Mouse (Mus musculus) macrophage (primary cell): ENCODE results near the gene Pik3r2. TPM values are rescaled to one million over a fixed set of nuclear protein-coding genes. Genes with fewer than 3 reads are reported as not detected.
"Not testable (repeated sequence)": the region's sequence is repeated elsewhere in the genome, so short reads cannot be mapped to it uniquely, and the experiment has no call there.

Experiments
- H3K27ac ChIP-seq: fragments of 350-480 bp; formaldehyde crosslinking; 2 replicates; pipeline ENCODE4 v1.9.0; 2021
- H3K36me3 ChIP-seq: fragments of 350-480 bp; formaldehyde crosslinking; 2 replicates; pipeline ENCODE4 v1.9.0; 2021; ENCODE audit errors: inconsistent target
- H3K4me3 ChIP-seq: fragments of 350-480 bp; formaldehyde crosslinking; 2 replicates; pipeline ENCODE4 v1.9.0; 2021; ENCODE audit errors: inconsistent target
- H3K79me2 ChIP-seq: fragments of 350-480 bp; formaldehyde crosslinking; 2 replicates; pipeline ENCODE4 v1.9.0; 2021; ENCODE audit errors: inconsistent target
- WGBS: methylation state at CpG from one replicate; pipeline ENCODE4 v1.1.7; 2026; ENCODE audit warnings: inconsistent platforms; ENCODE audit not compliant: missing documents; 5-methylcytosine and 5-hydroxymethylcytosine counted together
- polyA plus RNA-seq: library from polyadenylated mRNA; stranded (reverse); fragments of 250-400 nt; gene quantifications from 3 replicates; pipeline ENCODE4 v1.2.4, GENCODE M21; 2018; ENCODE audit warnings: inconsistent platforms
- total RNA-seq, 78 experiments: library from RNA; depleted of rRNA; stranded (reverse); fragments of 250-400 nt; gene quantifications; 1 replicate in 9 of 78; 2 replicates in 24 of 78; 3 replicates in 43 of 78; 4 replicates in 2 of 78; pipeline ENCODE4 v1.2.4; 2018; ENCODE audit warnings: inconsistent platforms in 56 of 78

Gene Pik3r2
- 10 to 100 TPM in 15 of 26 experiments, 1 to 10 TPM in 11; 2.0 to 45.1 (median 11.1) TPM for total RNA-seq (2018; cell fraction: chromatin; rRNA removed)
- total RNA-seq (2018; cell fraction: cytosol; rRNA removed), result 10 to 100 TPM; 14.9 to 33.2 (median 21.8) TPM
- total RNA-seq (2018; cell fraction: nucleus; rRNA removed), result 10 to 100 TPM in 16 of 26 experiments, 1 to 10 TPM in 10; 2.9 to 36.2 (median 12.5) TPM
- polyA plus RNA-seq, result 23.2 to 26.1 TPM (median 23.3 TPM) in 3 replicates

- Histone ChIP-seq H3K4me3 (peak within 1 kb of the TSS; percentile 65), H3K79me2 (peaks cover 13% of the 10 kb centered on the region; the same call in 1 of the 2 replicates), H3K36me3 (peaks cover 15% of the 10 kb centered on the region; the same call in 1 of the 2 replicates), H3K27ac (peak within 1 kb of the TSS; percentile 92)
- under 1% methylated on average over 72 of the region's 94 CpGs for WGBS
Observed at GRCm38 (mm10) chr8:70776496-70777444, at the start of gene Pik3r2. Pik3r2 (minus strand) TSS chr8:70776713.

- H3K4me3 ChIP-seq, result no peak overlapping the region
- H3K79me2 ChIP-seq, result no peaks in the 10 kb centered on the region
- 86% methylated on average over 8 of the region's 8 CpGs for WGBS
- no peaks in the 10 kb centered on the region for H3K36me3 ChIP-seq
- no peak overlapping the region for H3K27ac ChIP-seq
Observed at GRCm38 (mm10) chr8:70825816-70826215, 49.3 kb upstream of the Pik3r2 start.

- Histone ChIP-seq H3K4me3 (no peak overlapping the region), H3K79me2 (no peaks in the 10 kb centered on the region), H3K27ac (no peak overlapping the region), H3K36me3 (peaks cover 8% of the 10 kb centered on the region; the same call in 1 of the 2 replicates)
- WGBS, result 95% methylated on average over 7 of the region's 7 CpGs
Observed at GRCm38 (mm10) chr8:70823802-70824201, 47.3 kb upstream of the Pik3r2 start.

GRCm38 (mm10) chr8:70822594-70822993 is 46.1 kb upstream of the Pik3r2 start:
- H3K79me2 ChIP-seq, H3K36me3 ChIP-seq, H3K4me3 ChIP-seq, H3K27ac ChIP-seq: not testable (repeated sequence)
- WGBS, result 83% methylated on average over 2 of the region's 3 CpGs

- 64% methylated on average over 11 of the region's 11 CpGs for WGBS
- H3K4me3 ChIP-seq, result no peak overlapping the region
- H3K79me2 ChIP-seq, result no peaks in the 10 kb centered on the region
- peaks cover 8% of the 10 kb centered on the region; the same call in 1 of the 2 replicates for H3K36me3 ChIP-seq
- no peak overlapping the region for H3K27ac ChIP-seq
Observed at GRCm38 (mm10) chr8:70821992-70822391, 45.5 kb upstream of the Pik3r2 start.

GRCm38 (mm10) chr8:70821399-70821962 is 45.0 kb upstream of the Pik3r2 start:
- Histone ChIP-seq H3K4me3 (no peak overlapping the region), H3K79me2 (no peaks in the 10 kb centered on the region), H3K36me3 (peaks cover 8% of the 10 kb centered on the region; the same call in 1 of the 2 replicates), H3K27ac (no peak overlapping the region)
- WGBS, result 17% methylated on average over 27 of the region's 30 CpGs

- Histone ChIP-seq H3K27ac (no peak overlapping the region), H3K4me3 (no peak overlapping the region), H3K36me3 (peaks cover 8% of the 10 kb centered on the region; the same call in 1 of the 2 replicates), H3K79me2 (no peaks in the 10 kb centered on the region)
- 84% methylated on average over 23 of the region's 31 CpGs for WGBS
Observed at GRCm38 (mm10) chr8:70820101-70820935, 43.8 kb upstream of the Pik3r2 start.

GRCm38 (mm10) chr8:70816679-70817078 is 40.2 kb upstream of the Pik3r2 start:
- peaks cover 8% of the 10 kb centered on the region; the same call in 1 of the 2 replicates for H3K36me3 ChIP-seq
- H3K4me3 ChIP-seq, result no peak overlapping the region
- no peaks in the 10 kb centered on the region for H3K79me2 ChIP-seq
- no peak overlapping the region for H3K27ac ChIP-seq
- whole genome bisulfite sequencing, result 66% methylated on average over 30 of the region's 30 CpGs

GRCm38 (mm10) chr8:70812885-70813284 is 36.4 kb upstream of the Pik3r2 start:
- H3K27ac ChIP-seq, result no peak overlapping the region
- 87% methylated on average over 4 of the region's 4 CpGs for WGBS
- no peak overlapping the region for H3K4me3 ChIP-seq
- H3K79me2 ChIP-seq, result no peaks in the 10 kb centered on the region
- no peaks in the 10 kb centered on the region; the same call in 1 of the 2 replicates for H3K36me3 ChIP-seq

GRCm38 (mm10) chr8:70812055-70812454 is 35.5 kb upstream of the Pik3r2 start:
- Histone ChIP-seq H3K79me2 (no peaks in the 10 kb centered on the region), H3K36me3 (no peaks in the 10 kb centered on the region; the same call in 1 of the 2 replicates), H3K4me3 (no peak overlapping the region), H3K27ac (peak overlapping the region; percentile 15; the same call in 1 of the 2 replicates)
- WGBS, result 77% methylated on average over 4 of the region's 4 CpGs

GRCm38 (mm10) chr8:70810962-70811680 is 34.6 kb upstream of the Pik3r2 start:
- 53% methylated on average over 20 of the region's 20 CpGs for WGBS
- Histone ChIP-seq H3K4me3 (no peak overlapping the region), H3K36me3 (no peaks in the 10 kb centered on the region; the same call in 1 of the 2 replicates), H3K27ac (peak overlapping the region; percentile 15), H3K79me2 (no peaks in the 10 kb centered on the region)

- H3K27ac ChIP-seq, result peak overlapping the region; percentile 96; the same call in 1 of the 2 replicates
- H3K4me3 ChIP-seq, result no peak overlapping the region
- H3K79me2 ChIP-seq, result peaks cover 6% of the 10 kb centered on the region; the same call in 1 of the 2 replicates
- 88% methylated on average over 8 of the region's 8 CpGs for WGBS
- H3K36me3 ChIP-seq, result no peaks in the 10 kb centered on the region; the same call in 1 of the 2 replicates
Observed at GRCm38 (mm10) chr8:70808955-70809701, 32.6 kb upstream of the Pik3r2 start.

GRCm38 (mm10) chr8:70808239-70808638 is 31.7 kb upstream of the Pik3r2 start, which contains the start of gene Il12rb1:
Il12rb1 (plus strand) TSS chr8:70808449.
- WGBS, result 53% methylated on average over 5 of the region's 5 CpGs
- Histone ChIP-seq H3K36me3 (no peaks in the 10 kb centered on the region), H3K27ac (peak within 1 kb of the TSS; percentile 96), H3K4me3 (no peak within 1 kb of the TSS), H3K79me2 (peaks cover 12% of the 10 kb centered on the region)
